Mouse (Mus musculus): ENCODE data around the gene Gm45337.

DNA sequence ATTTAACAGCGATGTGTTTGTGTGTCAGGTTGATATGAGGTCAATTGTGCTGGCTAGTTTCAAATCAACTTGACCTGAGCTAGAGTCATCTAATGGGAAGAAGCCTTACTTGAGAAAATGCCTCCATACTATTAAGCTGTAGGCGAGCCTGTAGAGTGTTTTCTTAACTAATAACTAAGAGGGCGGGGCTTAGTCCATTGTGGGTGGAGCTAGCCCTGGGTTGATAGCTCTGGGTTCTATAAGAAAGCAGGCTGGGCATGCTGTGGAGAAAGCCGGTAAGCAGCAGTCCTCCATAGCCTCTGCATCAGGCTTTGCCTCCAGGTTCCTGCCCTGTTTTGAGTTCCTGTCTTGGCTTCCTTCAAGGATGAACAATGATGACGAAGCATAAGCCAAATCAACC lies 39.7 kb downstream of the Gm45337 start:
- no peak for TF ChIP-seq CTCF (IDR thresholded peaks at IDR 0.05; ENCODE audit: low read depth, low read length)
- TF ChIP-seq POLR2A (IDR thresholded peaks at IDR 0.05; ENCODE audit: insufficient read depth, low read length), result no peak

Measured in ES-Bruce4 (cell line).